Mouse (Mus musculus) brain, embryonic 14.5 days (tissue): Measurements from ENCODE around the gene Sh2d4b. TPM values are rescaled to one million over a fixed set of nuclear protein-coding genes. Genes with fewer than 3 reads are reported as not detected.

Experiments
- DNase-seq: peaks from one replicate; pipeline ENCODE4 v3.0.0-alpha.2; 2011; ENCODE audit warnings: low read depth
- CTCF ChIP-seq: fragments of 200-500 bp; IDR thresholded peaks from 2 replicates; pipeline ENCODE4 v1.5.1; 2012; ENCODE audit warnings: inconsistent platforms, mild to moderate bottlenecking, moderate library complexity, borderline replicate concordance; ENCODE audit not compliant: insufficient read depth, insufficient read length; ENCODE audit errors: extremely low read depth
- POLR2A ChIP-seq: fragments of 200-500 bp; IDR thresholded peaks from 2 replicates; pipeline ENCODE4 v1.6.1; 2012; ENCODE audit warnings: mild to moderate bottlenecking, inconsistent platforms, borderline replicate concordance; ENCODE audit not compliant: poor library complexity, insufficient read depth, insufficient read length, severe bottlenecking; ENCODE audit errors: extremely low read depth
- polyA plus RNA-seq: library from polyadenylated mRNA; depleted of rRNA; stranded (reverse); fragments of >200 nt; gene quantifications from 2 replicates; pipeline ENCODE4 v1.2.3, GENCODE M21; 2012

Gene Sh2d4b
- polyA plus RNA-seq, 1 experiment = 4.1 TPM

DNA sequence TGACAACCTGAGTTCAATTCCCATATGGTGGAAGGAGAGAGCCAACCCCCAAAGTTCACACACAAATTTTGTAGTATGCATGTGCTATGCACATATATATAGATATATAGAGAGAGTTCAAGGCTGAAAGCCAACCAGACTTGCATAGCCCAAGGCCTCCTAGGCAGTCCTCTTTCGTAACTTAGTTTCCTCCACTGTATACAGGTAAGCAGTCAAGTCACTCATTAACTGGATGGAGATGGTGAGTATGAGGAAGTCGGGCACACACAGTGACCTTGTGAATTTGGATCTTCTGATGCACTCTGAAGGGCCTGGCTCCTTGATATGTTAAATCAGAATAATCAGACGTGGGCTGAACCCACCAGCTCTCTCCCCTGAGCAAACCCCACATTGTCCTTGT is 4.8 kb upstream of the Sh2d4b start:
- no peak for DNase-seq
- no peak for TF ChIP-seq POLR2A
- TF ChIP-seq CTCF = no peak

DNA sequence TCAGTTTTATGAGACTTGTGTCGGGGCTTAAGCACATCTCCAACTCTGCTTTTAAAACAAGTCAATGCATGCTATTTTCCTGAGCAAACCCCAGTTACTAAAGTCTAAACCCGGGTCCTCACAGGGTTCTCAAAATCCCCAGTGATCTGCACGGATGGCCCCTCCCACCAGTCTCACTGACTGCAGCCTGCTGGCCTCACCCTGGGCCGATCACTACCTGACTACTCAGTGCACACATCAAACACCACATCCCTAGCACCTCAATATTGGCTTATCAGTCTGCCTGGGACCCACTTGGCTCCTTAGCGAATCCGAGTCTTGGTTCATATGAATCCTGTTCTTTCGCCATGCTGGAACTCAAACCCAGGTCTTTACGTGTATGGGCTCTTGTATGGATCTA is 2.6 kb upstream of the Sh2d4b start:
- no peak for TF ChIP-seq POLR2A
- TF ChIP-seq CTCF = no peak
- no peak for DNase-seq

DNA sequence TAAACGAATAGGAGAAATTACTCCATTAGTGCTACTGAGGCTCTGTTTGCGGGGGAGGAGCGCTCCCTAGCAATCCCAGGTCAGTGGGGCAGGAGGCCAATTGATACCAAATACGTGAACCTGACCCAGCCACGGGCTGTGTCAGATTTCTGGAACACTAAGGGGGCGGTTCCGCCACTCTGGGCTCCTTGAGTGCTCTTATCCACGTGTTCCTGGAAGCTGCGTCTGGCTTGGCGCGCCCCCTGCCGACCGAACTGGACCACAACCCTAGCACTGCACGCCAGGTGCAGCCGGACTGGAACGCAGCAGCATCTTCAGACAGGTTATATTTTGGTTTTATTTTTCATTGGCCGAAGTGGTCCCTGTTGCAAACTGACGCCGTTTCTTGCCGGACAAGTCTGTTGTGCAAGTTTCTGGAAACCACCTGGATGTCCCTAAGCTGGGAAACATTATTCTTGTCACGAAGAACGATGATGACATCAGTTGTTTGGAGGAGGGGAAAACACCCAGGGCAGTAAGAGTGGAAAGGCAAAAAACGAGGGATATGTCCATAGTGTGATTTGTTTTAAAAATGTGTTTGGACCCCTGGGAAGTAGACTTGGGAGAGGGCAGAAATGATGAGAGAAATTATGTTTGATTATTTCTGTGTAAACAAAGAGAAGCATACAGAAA is 1.6 kb upstream of the Sh2d4b start:
- no peak for TF ChIP-seq POLR2A
- TF ChIP-seq CTCF = peak; percentile 92
- DNase-seq = peak; percentile 89

DNA sequence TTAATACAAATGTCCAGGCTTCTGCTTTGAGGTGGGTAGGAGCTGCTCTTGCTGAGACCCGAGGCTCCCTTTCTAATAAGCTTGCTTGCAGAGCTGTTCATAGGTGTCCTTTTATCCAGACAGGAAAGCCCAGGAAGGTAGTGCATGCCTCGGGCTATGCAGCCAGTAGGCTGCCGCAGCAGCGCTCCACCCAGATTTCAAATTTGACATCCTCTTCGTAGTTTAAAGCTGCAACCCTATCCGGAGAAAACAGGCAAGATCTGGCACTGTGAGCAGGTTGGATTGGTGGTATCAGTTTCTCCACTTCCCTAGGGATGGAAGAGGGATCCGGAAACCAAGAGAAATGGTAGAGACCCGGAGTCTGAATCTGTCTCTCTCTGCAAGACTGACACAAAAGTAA is 818 bp upstream of the Sh2d4b start:
- no peak for DNase-seq
- no peak for TF ChIP-seq CTCF
- no peak for TF ChIP-seq POLR2A

DNA sequence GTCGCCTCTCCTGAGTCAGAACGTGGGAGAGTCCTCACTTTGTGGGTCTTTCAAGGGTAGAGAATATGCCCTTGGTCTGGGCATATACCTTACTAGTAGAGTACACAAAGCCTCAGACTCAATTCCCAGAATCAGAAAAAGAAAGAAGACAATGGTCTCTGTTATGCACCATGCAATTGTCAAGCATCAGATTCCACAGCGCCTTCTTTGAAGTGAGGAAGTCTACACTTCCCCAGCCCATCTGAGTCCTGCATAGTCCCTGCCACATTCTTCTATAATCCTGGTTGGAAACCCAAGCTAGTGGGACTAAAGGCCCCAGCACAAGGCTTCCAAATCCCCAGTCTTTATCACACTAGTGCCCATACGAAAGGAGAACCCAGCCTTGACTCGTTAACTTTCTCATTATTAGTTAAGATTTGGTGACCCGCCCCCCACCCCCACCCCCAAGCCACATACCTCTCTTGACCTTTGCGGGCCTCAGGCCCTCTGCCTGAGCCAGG is 690 bp downstream of the Sh2d4b start:
- no peak for DNase-seq
- no peak for TF ChIP-seq POLR2A
- TF ChIP-seq CTCF = no peak

DNA sequence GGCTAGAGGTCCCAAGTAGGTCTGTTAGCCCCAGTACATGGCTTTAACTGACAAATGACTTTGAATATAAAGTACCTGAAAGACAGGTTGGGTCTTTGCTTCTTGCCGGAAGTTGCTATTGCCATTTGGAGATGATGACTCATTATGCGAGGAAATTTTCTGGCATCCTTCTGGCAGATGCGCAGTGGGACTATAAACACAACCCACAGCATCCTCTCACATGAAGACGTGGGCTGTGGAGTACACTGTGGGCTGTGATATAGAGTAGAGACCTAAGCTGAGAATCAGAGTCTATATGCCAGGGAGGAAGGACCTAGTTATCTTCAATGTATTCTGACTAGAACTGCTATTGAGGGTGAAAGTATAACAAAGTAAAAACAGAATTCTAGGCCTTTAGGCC is 1.6 kb downstream of the Sh2d4b start:
- DNase-seq = no peak
- no peak for TF ChIP-seq POLR2A
- no peak for TF ChIP-seq CTCF

DNA sequence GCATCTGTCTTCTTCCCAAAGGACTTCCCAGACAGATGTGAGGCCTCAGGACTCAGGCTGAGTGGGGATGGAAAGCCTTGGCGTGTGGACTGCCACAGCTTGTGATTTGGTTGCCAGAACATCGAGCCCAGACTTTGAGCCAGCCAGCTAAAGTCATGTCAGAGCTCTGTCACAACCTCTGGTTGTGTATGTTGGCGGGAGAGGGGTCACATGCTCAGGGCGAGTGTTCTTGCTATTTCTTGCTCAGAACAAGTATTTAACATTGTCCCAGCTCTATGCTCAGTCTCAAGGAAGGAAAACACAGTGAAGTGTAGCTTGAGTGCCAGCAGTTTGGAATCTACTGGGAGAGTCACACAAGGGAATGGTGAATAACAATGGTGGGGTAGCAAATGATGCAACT is 3.4 kb downstream of the Sh2d4b start:
- no peak for TF ChIP-seq CTCF
- no peak for TF ChIP-seq POLR2A
- no peak for DNase-seq

DNA sequence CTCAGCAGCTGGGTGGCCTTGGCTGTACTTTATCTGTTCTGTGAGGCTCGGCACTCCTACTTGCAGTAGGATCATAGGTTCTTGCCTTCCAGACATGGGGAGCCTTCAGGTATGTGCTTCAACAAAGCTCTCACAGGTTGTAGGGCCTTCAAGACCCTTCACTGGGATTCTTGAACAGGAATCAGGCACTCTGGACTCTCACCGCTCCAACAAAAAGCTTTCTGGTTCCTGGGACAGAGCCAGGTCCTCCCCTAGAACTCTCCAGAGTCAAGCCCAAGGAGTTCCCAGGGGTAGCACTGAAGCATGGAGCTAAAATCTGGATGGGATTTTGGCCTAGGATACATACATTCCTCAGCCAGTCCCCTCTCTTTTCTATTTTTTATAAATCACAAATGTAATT is 3.9 kb downstream of the Sh2d4b start:
- TF ChIP-seq CTCF (no peak), POLR2A (no peak)

DNA sequence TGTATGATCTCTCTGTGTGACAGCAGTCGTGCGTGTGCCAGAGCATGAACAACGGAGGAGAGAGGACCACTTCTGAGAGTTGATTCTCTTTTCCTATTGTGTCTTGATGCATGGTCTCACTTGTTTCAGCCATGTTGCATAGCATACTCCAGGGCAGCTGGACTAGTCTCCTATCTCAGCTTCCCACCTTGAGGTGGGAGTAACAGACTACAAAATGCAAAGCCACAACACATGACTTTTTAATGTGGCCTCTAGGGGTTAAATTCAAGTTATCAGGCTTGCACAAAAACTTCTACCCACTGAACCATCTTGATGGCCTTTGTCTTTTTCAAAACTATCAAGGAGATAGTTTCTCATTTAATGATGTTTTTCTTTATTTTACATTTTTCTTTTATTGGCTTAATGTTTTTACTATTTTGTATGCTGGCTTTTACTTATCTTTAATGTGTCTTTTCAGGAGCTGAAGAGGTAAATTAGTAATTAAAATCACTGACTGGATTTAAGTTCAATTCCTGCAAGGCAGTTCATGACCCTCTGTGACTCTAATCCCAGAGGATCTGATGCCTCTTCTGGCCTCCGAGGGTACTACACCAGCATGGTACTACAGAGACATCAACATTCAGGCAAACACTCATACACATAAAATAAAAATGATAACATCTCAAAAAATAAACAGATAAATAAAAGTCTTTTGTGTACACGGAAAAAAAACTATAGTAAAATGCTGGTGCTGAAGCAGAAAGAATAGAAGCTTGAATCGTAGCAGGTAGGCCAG is 6.5 kb downstream of the Sh2d4b start:
- DNase-seq = no peak
- TF ChIP-seq CTCF = peak; percentile 44; the same call in 1 of the 2 replicates
- no peak for TF ChIP-seq POLR2A

More for the DNA sequence above, 3.9 kb downstream of the Sh2d4b start:
- DNase-seq = no peak

DNA sequence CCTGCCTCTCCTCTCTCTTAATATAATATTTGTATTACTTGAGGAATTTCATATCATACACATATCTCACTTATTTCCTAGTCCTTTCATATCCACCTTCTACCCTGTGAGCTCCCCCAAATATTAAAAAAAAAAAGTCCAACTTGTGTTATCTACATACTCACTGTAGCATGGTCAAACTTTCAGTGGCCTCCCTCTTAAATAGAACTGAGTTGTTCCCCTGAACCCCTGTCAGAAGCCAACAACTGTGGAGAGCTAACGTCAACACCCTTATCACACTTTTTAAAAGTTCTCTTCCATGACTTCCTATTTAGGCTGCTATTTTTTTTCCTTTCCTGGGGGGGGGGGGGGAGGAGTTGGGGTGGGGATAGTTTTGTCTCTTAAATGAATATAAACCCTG is 7.3 kb downstream of the Sh2d4b start:
- no peak for DNase-seq

DNA sequence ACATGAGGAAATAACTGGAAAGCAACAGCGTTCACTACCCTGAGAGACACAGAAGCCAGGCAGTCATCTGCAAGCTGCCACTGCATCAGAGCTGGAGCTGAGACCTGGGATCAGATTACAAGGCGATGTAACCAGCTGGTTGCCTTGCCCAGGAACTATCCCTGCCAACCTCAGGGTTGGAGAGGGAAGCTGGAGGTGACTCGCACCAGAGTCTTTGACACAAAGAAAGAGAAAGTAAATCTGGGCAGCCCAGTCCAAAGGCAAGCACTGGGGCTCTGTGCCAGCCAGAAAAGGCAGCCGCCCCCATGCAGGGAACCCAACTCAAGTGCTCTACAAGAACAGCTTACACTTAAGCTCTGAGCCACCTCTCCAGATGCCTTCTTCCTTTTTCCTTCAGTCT is 7.8 kb downstream of the Sh2d4b start:
- no peak for TF ChIP-seq POLR2A

More for the DNA sequence above, 7.3 kb downstream of the Sh2d4b start:
- TF ChIP-seq POLR2A (no peak), CTCF (no peak)

DNA sequence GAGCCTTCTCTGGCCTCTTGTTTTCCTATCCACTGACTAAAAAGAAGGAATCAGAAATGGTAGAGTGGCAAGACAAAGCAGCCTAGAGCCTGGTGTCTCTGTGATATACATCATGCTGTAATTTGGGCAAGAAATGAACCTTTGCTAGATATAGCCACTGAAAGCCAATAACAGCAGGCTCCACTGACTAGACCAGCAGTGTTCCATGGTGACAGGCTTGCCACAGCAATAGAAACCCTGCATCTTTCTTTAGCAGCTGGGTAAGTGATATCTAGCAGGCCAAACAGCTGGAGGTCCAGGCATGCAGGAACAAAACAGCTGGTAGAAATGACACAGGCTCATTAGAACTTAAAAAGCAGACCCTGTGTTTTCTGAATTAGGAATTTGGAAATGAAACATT is 18.5 kb downstream of the Sh2d4b start:
- DNase-seq = no peak
- TF ChIP-seq POLR2A (no peak), CTCF (no peak)

More for the DNA sequence above, 7.8 kb downstream of the Sh2d4b start:
- peak; percentile 25 for DNase-seq

DNA sequence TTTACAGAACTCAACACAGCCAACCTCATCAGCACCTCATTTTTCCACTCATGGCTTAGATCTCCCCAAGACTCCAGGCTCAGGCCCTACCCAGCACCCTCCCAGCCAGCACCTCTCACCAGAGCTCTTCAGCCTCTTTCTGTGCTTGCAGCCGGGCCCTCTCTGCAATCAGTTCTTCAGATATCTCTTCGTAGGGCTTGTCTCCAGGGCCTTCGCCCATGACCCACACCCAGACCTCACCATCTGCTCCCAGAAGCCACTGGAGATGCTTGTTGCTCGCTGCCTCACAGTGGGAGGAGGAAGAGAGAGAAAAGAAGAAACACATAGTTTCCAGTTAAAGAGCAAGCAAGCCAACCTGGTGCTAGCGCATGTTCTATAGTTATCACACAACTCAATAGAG is 19.1 kb downstream of the Sh2d4b start:
- DNase-seq = no peak
- TF ChIP-seq CTCF (no peak), POLR2A (no peak)

DNA sequence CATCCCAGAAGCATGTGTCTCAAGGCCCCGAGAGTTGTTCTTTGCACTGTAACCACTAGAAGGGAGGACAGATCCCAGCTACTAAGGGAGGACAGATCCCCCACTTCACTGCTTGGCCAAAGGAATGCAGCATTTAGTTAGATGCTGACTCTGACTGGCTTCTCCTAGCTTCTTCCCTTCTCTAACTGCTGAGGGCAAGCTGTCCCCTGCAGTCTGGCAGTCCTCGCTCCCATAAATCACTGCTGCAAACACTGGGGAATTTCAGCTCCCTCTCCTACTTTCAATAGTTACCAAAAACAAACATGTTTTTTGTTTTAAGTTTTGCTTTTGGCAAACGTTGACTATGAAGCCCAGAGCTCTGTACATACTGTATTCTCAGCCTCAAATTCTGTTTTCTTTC is 22.5 kb downstream of the Sh2d4b start:
- TF ChIP-seq CTCF = no peak
- TF ChIP-seq POLR2A = no peak
- DNase-seq = no peak

DNA sequence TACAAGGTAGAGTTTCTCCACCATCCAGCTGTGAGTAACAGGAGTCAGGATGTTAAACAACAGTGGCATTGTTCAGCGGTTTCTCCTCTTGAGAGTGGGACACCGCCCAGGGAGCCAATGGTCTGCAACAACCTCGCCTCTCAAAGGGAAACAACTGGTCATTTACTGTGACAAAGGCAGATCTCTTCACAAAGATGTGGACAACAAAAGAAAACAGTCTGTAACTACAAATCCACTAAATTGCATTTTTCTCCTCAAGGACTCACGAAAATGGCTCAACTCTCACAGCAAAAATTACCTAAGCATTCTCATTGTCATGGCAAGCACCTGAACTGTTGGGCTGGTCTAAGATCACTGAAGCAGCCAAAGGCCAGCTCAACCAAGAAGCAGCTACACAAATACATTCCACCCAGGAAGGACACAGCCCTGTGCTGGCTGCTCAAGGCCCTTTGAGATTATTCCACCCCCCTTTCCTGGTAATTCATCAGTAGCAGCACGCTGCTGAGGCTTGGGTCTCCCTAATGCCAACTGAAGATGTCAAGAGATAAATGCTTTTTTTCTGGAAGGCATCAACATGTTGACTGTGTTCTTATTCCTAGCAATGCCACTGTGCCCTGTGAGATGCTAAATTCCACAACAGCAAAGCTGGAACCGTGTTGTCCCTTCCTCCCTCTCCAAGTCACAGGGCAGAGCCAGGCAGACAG is 28.1 kb downstream of the Sh2d4b start:
- no peak for TF ChIP-seq CTCF
- TF ChIP-seq POLR2A = no peak
- no peak for DNase-seq
